Mouse (Mus musculus): ENCODE results near the gene Ndufs6. TPM values are rescaled to one million over a fixed set of nuclear protein-coding genes. Genes with fewer than 3 reads are reported as not detected.

Ndufs6 gene
- polyA plus RNA-seq (2014; fragmentation: Illumina TruSeq; extraction: RNeasy Lipid Tissue Mini Kit (QIAGEN cat#74804); ENCODE audit: low read depth, low replicate concordance) = 86.7 TPM

DNA sequence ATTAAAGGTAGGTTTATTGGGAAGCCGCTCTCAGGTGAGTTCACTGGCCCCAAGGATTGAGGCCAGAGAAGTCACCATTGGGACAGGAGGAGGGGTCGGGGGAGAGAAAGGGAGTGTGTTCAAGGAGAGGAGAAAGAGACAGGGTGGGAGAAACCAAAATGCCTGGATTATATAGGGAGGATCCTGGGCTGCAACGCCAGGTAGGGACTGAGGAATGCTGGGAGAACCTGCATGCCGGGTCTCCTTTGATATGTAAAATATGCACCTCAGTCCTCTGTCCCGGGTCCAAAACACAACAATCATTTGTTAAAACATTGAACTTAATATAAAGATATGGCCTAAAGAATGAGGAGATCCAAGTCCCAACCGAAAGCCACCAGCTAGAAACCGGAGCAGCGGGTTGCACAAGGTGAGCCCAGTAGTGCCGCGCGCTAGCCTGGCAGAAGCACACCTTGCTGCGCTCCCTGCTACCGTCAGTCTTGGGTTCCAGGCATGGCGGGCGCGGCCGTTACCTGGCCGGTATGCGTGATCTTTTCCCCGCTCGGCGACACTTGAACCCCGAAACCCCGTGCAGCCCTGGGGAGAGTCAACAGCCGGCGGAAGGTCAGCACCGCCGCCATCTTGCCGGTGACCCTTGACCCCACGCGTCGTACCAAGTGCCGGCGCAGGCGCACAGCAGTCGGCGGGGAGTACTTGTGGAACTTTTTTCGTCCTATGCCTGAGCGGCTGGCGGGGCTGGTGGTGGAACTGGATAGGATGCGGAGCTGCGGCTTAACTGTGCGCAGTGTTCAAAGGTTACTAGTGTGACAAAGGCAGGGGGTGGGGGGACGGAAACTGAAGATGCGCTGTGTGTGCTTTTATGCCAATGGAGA is at the start of gene Ndufs6, which contains the start of gene Mrpl36:
Ndufs6 (minus strand) TSS at position 716 of the 872 bp plus-strand sequence.
Mrpl36 (plus strand) TSS at position 687 of the 872 bp plus-strand sequence.

Other genes starting within 250 kb of the Ndufs6 start
- gene Irx4, start 68.1 kb downstream of the Ndufs6 start, polyA plus RNA-seq (2014; fragmentation: Illumina TruSeq; extraction: RNeasy Lipid Tissue Mini Kit (QIAGEN cat#74804); ENCODE audit: low read depth, low replicate concordance) = not detected
- 63.1 TPM for gene Mrpl36, start within 50 bp of the Ndufs6 start, polyA plus RNA-seq (2014; fragmentation: Illumina TruSeq; extraction: RNeasy Lipid Tissue Mini Kit (QIAGEN cat#74804); ENCODE audit: low read depth, low replicate concordance)
- 3.6 TPM for gene Lpcat1, start 138.7 kb upstream of the Ndufs6 start, polyA plus RNA-seq (2014; fragmentation: Illumina TruSeq; extraction: RNeasy Lipid Tissue Mini Kit (QIAGEN cat#74804); ENCODE audit: low read depth, low replicate concordance)
- gene Slc6a3, start 208.2 kb upstream of the Ndufs6 start, polyA plus RNA-seq (2014; fragmentation: Illumina TruSeq; extraction: RNeasy Lipid Tissue Mini Kit (QIAGEN cat#74804); ENCODE audit: low read depth, low replicate concordance) = not detected

Measured in kidney, adult 10 weeks (tissue).